Mouse (Mus musculus) frontal cortex, postnatal 10 days (tissue): ENCODE data around the gene BC034090.

Source experiments
- DNase-seq, 2 experiments: peaks; one replicate each; pipeline ENCODE4 v3.0.0; 2022; ENCODE audit warnings: low spot score in 2 of 2, mixed read lengths in 1 of 2

Gene BC034090

GRCm38 (mm10) chr1:155216844-155217243 lies 27.4 kb downstream of the BC034090 start:
- DNase-seq, result no peak

GRCm38 (mm10) chr1:155216313-155216712 lies 27.9 kb downstream of the BC034090 start:
- no peak for DNase-seq

GRCm38 (mm10) chr1:155215066-155215764 lies 29.0 kb downstream of the BC034090 start:
- DNase-seq, result peak in 1 of 2 experiments; percentile 71

GRCm38 (mm10) chr1:155213912-155214311 lies 30.3 kb downstream of the BC034090 start:
- DNase-seq, result no peak

GRCm38 (mm10) chr1:155212936-155213774 lies 31.1 kb downstream of the BC034090 start:
- DNase-seq, result no peak

- no peak for DNase-seq
These were observed 31.8 kb downstream of the BC034090 start for GRCm38 (mm10) chr1:155212493-155212892.

- DNase-seq, result no peak
These were observed 32.2 kb downstream of the BC034090 start for GRCm38 (mm10) chr1:155212081-155212480.

- no peak for DNase-seq
These were observed 33.2 kb downstream of the BC034090 start for GRCm38 (mm10) chr1:155211017-155211416.

- peak in 1 of 2 experiments; percentile 9 for DNase-seq
These were observed 34.1 kb downstream of the BC034090 start for GRCm38 (mm10) chr1:155210011-155210763.

GRCm38 (mm10) chr1:155207859-155208258 lies 36.4 kb downstream of the BC034090 start:
- DNase-seq, result no peak

- DNase-seq, result no peak
These were observed 38.2 kb downstream of the BC034090 start for GRCm38 (mm10) chr1:155205822-155206660.

- DNase-seq, result no peak
These were observed 38.9 kb downstream of the BC034090 start for GRCm38 (mm10) chr1:155205311-155205710.

GRCm38 (mm10) chr1:155204560-155205162 lies 39.6 kb downstream of the BC034090 start:
- DNase-seq, result no peak

GRCm38 (mm10) chr1:155203954-155204353 lies 40.3 kb downstream of the BC034090 start:
- no peak for DNase-seq

- no peak for DNase-seq
These were observed 41.1 kb downstream of the BC034090 start for GRCm38 (mm10) chr1:155203101-155203500.

GRCm38 (mm10) chr1:155202472-155202871 lies 41.8 kb downstream of the BC034090 start:
- no peak for DNase-seq

- no peak for DNase-seq
These were observed 42.3 kb downstream of the BC034090 start for GRCm38 (mm10) chr1:155201914-155202313.

- no peak for DNase-seq
These were observed 42.8 kb downstream of the BC034090 start for GRCm38 (mm10) chr1:155201373-155201879.

GRCm38 (mm10) chr1:155200967-155201366 lies 43.3 kb downstream of the BC034090 start:
- no peak for DNase-seq

- no peak for DNase-seq
These were observed 44.7 kb downstream of the BC034090 start for GRCm38 (mm10) chr1:155199522-155199921.

- DNase-seq, result no peak
These were observed 47.6 kb downstream of the BC034090 start for GRCm38 (mm10) chr1:155196691-155197090.
